Mouse (Mus musculus) liver, embryonic 14.5 days (tissue): Measurements from ENCODE around the gene Gm37240.

Experiments
- CTCF ChIP-seq: IDR thresholded peaks from 2 replicates; pipeline ENCODE4 v1.5.1; 2016; ENCODE audit warnings: antibody characterized with exemption, low read depth, control low read depth
- EP300 ChIP-seq: IDR thresholded peaks from 2 replicates; pipeline ENCODE4 v1.6.1; 2016; ENCODE audit warnings: antibody characterized with exemption, low read depth

- TF ChIP-seq CTCF (no peak), EP300 (no peak)
Measured at GRCm38 (mm10) chr3:84867434-84867975, 1019.8 kb downstream of the Gm37240 start.
